Mouse (Mus musculus): Measurements from ENCODE around the gene Crkl. TPM values are rescaled to one million over a fixed set of nuclear protein-coding genes. Genes with fewer than 3 reads are reported as not detected.

Gene Crkl
- polyA plus RNA-seq (2015; fragmentation: Nextera tagmentation; extraction: Ambion mirVana) = 72.4 and 88.8 TPM in 2 replicates

DNA sequence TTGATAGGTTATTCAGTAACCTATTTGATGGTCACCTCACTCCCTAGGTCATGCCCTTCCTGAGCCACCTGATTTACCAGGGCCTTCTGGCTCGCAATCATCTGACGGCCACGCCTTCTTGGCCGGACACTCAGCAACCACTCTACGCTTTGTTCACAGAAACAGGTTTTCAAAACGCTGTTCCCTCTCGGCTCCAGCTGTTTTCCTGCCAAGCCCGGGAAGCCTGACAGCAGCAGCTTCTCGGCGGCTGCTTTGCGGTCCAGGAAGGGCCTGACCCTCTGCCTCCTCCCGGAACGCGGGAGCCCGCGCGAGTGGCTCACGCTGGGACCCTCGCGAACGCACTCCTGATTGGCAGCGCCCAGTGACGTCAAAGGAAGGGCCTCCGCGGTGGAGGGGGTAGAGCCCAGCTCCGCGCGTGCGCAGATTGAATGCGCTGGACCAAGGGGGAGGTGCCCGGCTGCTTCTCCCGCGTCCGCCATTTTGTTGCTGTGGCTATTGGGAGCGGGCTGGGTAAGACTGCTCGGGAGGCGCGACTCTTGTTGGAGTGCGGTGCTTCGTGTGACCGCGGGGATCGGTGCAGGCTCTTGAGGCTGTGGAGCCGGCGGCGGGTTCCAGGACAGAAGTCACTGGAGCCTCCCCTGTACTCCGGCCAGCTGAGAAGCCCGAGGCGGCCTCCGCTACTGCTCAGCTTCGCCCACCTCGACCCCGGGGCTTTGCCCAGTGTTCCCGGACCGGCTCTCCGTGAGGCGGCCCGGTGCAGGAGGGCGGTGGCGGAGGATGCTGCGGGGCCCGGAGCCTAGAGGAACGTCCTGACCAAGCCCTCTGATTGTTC, at the start of gene Crkl:
Crkl (plus strand) TSS at position 447 of the 832 bp plus-strand sequence.
- H3K27me3 ChIP-seq (ENCODE audit: control insufficient read depth, insufficient read depth, low read depth, low read length) = no peaks in the 10 kb centered on the region
- peak within 1 kb of the TSS; percentile 69 for H3K4me3 ChIP-seq (ENCODE audit: low read depth, low read length)
- whole genome bisulfite sequencing = under 1% methylated on average over 63 of the region's 63 CpGs
- peak within 1 kb of the TSS; percentile 98 for H3K4me2 ChIP-seq (ENCODE audit: low read length)
- H3K27ac ChIP-seq (ENCODE audit: low read length) = peak within 1 kb of the TSS; percentile 98
- peaks cover 6% of the 10 kb centered on the region; the same call in 1 of the 2 replicates for H3K36me3 ChIP-seq (ENCODE audit: control insufficient read depth, insufficient read depth, low read length)
- ATAC-seq = peak; percentile 96
- H3K4me1 ChIP-seq (ENCODE audit: control insufficient read depth, insufficient read depth, low read length) = peaks cover 28% of the 10 kb centered on the region
- no peaks in the 10 kb centered on the region for H3K9me3 ChIP-seq (replicated peaks; ENCODE audit: control insufficient read depth, low read length, poor library complexity, severe bottlenecking)
- peak within 1 kb of the TSS; percentile 98 for H3K9ac ChIP-seq (ENCODE audit: low read depth, low read length)

DNA sequence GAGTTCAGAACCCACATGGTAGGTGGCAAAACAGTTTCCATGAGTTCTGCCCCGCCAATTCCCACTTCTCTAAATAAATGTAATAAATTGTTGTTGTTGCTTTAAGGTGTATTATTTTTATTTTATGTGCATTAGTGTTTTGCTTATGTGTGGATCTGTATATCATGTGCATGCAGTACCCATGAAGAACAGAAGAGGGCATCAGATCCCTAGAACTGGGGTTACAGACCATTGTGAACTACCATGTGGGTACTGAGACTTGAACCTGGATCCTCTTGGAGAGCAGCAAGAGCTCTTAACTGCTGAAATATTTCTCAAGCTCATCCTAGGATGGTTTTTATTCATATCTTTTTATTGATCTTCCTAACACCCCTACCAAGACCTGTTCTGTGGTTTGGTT, 48.9 kb upstream of the Crkl start:
- Histone ChIP-seq H3K9ac (ENCODE audit: low read depth, low read length) (no peak overlapping the region), H3K4me2 (ENCODE audit: low read length) (no peak overlapping the region), H3K27me3 (ENCODE audit: control insufficient read depth, insufficient read depth, low read depth, low read length) (no peaks in the 10 kb centered on the region), H3K4me3 (ENCODE audit: low read depth, low read length) (no peak overlapping the region), H3K36me3 (ENCODE audit: control insufficient read depth, insufficient read depth, low read length) (no peaks in the 10 kb centered on the region), H3K4me1 (ENCODE audit: control insufficient read depth, insufficient read depth, low read length) (peaks cover 26% of the 10 kb centered on the region), H3K9me3 (replicated peaks; ENCODE audit: control insufficient read depth, low read length, poor library complexity, severe bottlenecking) (no peaks in the 10 kb centered on the region), H3K27ac (ENCODE audit: low read length) (no peak overlapping the region)
- WGBS = 72% methylated on average over 1 of the region's 1 CpGs
- no peak for ATAC-seq

- ATAC-seq = peak; percentile 88
- no peaks in the 10 kb centered on the region for H3K9me3 ChIP-seq (replicated peaks; ENCODE audit: control insufficient read depth, low read length, poor library complexity, severe bottlenecking)
- H3K4me2 ChIP-seq (ENCODE audit: low read length) = peak overlapping the region; percentile 66
- WGBS = under 1% methylated on average over 22 of the region's 22 CpGs
- H3K36me3 ChIP-seq (ENCODE audit: control insufficient read depth, insufficient read depth, low read length) = no peaks in the 10 kb centered on the region
- peak overlapping the region; percentile 66 for H3K4me3 ChIP-seq (ENCODE audit: low read depth, low read length)
- H3K4me1 ChIP-seq (ENCODE audit: control insufficient read depth, insufficient read depth, low read length) = peaks cover 30% of the 10 kb centered on the region
- peak overlapping the region; percentile 90 for H3K27ac ChIP-seq (ENCODE audit: low read length)
- peak overlapping the region; percentile 79 for H3K9ac ChIP-seq (ENCODE audit: low read depth, low read length)
- no peaks in the 10 kb centered on the region for H3K27me3 ChIP-seq (ENCODE audit: control insufficient read depth, insufficient read depth, low read depth, low read length)
Observed at GRCm38 (mm10) chr16:17405271-17405696, 46.5 kb upstream of the Crkl start.

DNA sequence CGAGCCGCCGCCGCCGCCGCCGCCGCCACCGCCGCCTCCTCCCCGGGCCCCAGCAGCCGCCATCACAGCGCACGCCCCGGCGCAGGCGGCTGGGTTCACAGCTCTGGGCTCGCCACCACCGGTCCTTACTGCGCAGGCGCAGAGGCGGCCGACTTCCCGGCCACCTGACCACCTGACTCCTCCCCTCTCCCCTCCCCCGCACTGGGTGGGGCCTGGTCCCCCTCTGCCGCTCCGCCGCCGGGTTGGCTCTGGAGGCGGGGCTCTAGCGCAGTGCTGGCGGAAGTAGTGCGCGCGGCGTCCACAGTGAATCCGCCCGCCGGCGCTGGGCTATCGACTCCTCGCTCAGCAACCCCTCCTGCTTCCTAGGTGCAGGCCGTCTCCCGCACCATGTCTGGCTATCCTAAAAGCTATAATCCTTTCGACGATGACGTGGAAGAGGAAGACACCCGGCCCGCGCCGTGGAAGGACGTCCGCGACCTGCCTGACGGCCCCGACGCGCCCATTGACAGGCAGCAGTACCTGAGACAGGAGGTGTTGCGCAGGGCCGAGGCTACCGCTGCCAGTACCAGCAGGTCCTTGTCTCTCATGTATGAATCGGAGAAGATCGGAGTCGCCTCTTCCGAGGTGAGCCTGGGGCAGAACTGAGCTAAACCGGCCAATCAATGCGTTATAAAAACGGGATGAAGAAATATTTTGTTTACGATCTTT, 45.9 kb upstream of the Crkl start, which contains the start of the genes Snap29 and Pi4ka:
Snap29 (plus strand) TSS at position 251 of the 708 bp plus-strand sequence.
Pi4ka (minus strand) TSS at position 579 of the 708 bp plus-strand sequence.
- Histone ChIP-seq H3K9me3 (replicated peaks; ENCODE audit: control insufficient read depth, low read length, poor library complexity, severe bottlenecking) (no peaks in the 10 kb centered on the region), H3K4me3 (ENCODE audit: low read depth, low read length) (peak within 1 kb of the TSS; percentile 66), H3K27ac (ENCODE audit: low read length) (peak within 1 kb of the TSS; percentile 90), H3K4me2 (ENCODE audit: low read length) (peak within 1 kb of the TSS; percentile 66), H3K9ac (ENCODE audit: low read depth, low read length) (peak within 1 kb of the TSS; percentile 83), H3K36me3 (ENCODE audit: control insufficient read depth, insufficient read depth, low read length) (no peaks in the 10 kb centered on the region), H3K4me1 (ENCODE audit: control insufficient read depth, insufficient read depth, low read length) (peaks cover 30% of the 10 kb centered on the region), H3K27me3 (ENCODE audit: control insufficient read depth, insufficient read depth, low read depth, low read length) (no peaks in the 10 kb centered on the region)
- ATAC-seq = peak; percentile 98
- WGBS = under 1% methylated on average over 66 of the region's 69 CpGs

DNA sequence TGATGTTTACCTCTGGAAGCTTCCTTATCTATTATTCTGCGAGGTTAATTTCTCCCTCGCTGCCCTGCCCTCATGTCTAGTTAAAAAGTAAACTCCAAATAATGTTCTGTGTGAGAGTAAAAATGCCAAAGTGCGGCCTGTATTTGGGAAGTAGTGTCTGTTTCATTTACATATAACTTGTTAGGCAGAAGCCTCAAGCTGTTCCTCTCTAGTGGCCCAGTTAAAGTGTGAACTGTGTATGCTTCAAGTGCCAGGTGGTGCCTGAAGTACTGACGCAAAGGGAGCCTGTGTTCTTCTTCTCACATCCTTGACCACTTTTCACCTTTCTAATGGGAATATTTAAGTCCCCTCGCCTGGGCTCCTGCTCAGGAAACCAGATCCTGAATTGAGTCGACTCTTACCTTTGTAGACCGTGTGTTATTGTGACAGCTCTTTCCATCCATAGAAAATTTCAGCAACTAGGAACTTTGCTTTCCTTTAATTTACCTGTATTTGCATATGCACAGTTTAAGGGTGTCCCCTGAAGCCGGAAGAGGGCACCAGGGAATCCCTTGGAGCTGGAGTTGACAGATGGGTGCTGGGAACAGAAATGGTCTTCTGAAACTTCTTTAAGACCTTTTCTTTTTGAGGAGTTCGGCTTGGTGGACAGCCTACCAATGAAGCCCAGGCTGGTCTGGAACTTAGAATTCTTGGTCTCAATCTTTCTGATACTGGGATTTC, 45.1 kb upstream of the Crkl start:
- Histone ChIP-seq H3K36me3 (ENCODE audit: control insufficient read depth, insufficient read depth, low read length) (no peaks in the 10 kb centered on the region), H3K9me3 (replicated peaks; ENCODE audit: control insufficient read depth, low read length, poor library complexity, severe bottlenecking) (no peaks in the 10 kb centered on the region), H3K4me3 (ENCODE audit: low read depth, low read length) (peak overlapping the region; percentile 66), H3K4me1 (ENCODE audit: control insufficient read depth, insufficient read depth, low read length) (peaks cover 30% of the 10 kb centered on the region), H3K4me2 (ENCODE audit: low read length) (peak overlapping the region; percentile 66), H3K27ac (ENCODE audit: low read length) (peak overlapping the region; percentile 82; the same call in 1 of the 2 replicates), H3K27me3 (ENCODE audit: control insufficient read depth, insufficient read depth, low read depth, low read length) (no peaks in the 10 kb centered on the region), H3K9ac (ENCODE audit: low read depth, low read length) (peak overlapping the region; percentile 83)
- no peak for ATAC-seq
- WGBS = 42% methylated on average over 9 of the region's 9 CpGs

DNA sequence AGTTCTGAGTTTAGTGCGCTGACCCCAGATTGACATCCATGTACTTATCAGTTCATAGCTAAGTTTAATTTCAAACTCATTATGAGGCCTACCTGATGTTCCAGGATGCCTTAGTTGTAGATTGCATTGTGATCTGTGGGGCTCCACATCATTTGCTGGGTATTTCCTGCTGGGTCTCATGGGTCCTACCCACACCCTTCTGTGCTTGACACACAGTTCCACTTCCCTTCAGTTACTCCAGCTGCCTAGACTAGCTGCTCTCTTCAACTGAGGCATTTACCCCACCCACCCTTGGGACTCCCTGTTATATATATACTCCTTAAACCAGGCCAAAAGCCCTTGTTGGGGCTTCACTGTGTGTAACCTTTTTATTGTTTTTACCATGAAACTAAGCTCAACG, 42.7 kb upstream of the Crkl start:
- Histone ChIP-seq H3K27me3 (ENCODE audit: control insufficient read depth, insufficient read depth, low read depth, low read length) (no peaks in the 10 kb centered on the region), H3K9me3 (replicated peaks; ENCODE audit: control insufficient read depth, low read length, poor library complexity, severe bottlenecking) (no peaks in the 10 kb centered on the region), H3K9ac (ENCODE audit: low read depth, low read length) (no peak overlapping the region), H3K36me3 (ENCODE audit: control insufficient read depth, insufficient read depth, low read length) (no peaks in the 10 kb centered on the region), H3K27ac (ENCODE audit: low read length) (no peak overlapping the region), H3K4me3 (ENCODE audit: low read depth, low read length) (no peak overlapping the region), H3K4me1 (ENCODE audit: control insufficient read depth, insufficient read depth, low read length) (peaks cover 26% of the 10 kb centered on the region), H3K4me2 (ENCODE audit: low read length) (no peak overlapping the region)
- WGBS = 89% methylated on average over 2 of the region's 2 CpGs
- ATAC-seq = no peak

GRCm38 (mm10) chr16:17410209-17410608, 41.6 kb upstream of the Crkl start:
- Histone ChIP-seq H3K4me2 (ENCODE audit: low read length) (no peak overlapping the region), H3K4me1 (ENCODE audit: control insufficient read depth, insufficient read depth, low read length) (peaks cover 18% of the 10 kb centered on the region), H3K9me3 (replicated peaks; ENCODE audit: control insufficient read depth, low read length, poor library complexity, severe bottlenecking) (no peaks in the 10 kb centered on the region), H3K27me3 (ENCODE audit: control insufficient read depth, insufficient read depth, low read depth, low read length) (no peaks in the 10 kb centered on the region), H3K4me3 (ENCODE audit: low read depth, low read length) (no peak overlapping the region), H3K9ac (ENCODE audit: low read depth, low read length) (no peak overlapping the region), H3K36me3 (ENCODE audit: control insufficient read depth, insufficient read depth, low read length) (no peaks in the 10 kb centered on the region), H3K27ac (ENCODE audit: low read length) (no peak overlapping the region)
- no peak for ATAC-seq
- WGBS = 81% methylated on average over 4 of the region's 4 CpGs

DNA sequence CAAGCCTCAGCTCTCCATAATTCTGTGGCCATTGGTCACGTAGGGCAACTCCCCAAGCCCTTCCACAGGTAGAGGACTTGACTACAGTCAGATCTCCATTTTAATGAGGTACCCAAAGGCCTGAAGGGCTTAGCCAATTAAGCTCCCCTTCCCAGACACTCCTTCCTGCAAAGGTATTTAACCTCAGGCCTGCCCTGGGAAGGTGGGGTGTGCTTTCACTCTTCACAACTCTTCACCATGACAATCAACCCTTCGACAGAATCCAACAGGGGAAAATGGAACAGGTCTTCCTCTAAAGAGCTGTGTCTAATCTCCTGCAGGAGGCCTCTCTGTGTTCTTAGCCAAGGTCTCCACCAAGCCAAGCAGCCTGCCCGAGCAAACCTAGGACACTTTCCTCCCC, 28.8 kb upstream of the Crkl start:
- Histone ChIP-seq H3K27ac (ENCODE audit: low read length) (no peak overlapping the region), H3K4me2 (ENCODE audit: low read length) (no peak overlapping the region), H3K9ac (ENCODE audit: low read depth, low read length) (no peak overlapping the region), H3K27me3 (ENCODE audit: control insufficient read depth, insufficient read depth, low read depth, low read length) (no peaks in the 10 kb centered on the region), H3K9me3 (replicated peaks; ENCODE audit: control insufficient read depth, low read length, poor library complexity, severe bottlenecking) (no peaks in the 10 kb centered on the region), H3K36me3 (ENCODE audit: control insufficient read depth, insufficient read depth, low read length) (peaks cover 33% of the 10 kb centered on the region), H3K4me3 (ENCODE audit: low read depth, low read length) (no peak overlapping the region), H3K4me1 (ENCODE audit: control insufficient read depth, insufficient read depth, low read length) (no peaks in the 10 kb centered on the region)
- ATAC-seq = no peak
- WGBS = 83% methylated on average over 3 of the region's 3 CpGs
